Mouse (Mus musculus): ENCODE results near the gene H2al1h.

DNA sequence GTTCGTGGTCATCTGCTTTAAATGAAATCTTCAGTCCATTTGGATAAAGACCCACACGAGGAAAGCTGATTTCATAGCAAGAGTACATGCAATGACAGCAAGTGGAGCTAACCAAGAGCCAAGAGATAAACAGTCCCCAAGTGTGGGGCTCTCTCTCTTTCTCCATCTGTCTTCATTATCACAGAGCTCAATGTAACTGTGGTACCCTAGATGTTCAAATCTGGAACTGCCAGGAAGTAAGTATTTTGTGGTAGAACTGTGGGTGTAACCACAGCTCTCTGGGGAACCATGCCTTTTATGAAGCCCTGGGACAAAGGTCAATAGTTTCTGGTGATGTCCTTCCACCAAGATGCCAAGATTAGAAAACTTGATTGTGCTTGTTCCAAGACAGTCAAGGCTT is 40.6 kb upstream of the H2al1h start:
- TF ChIP-seq POLR2A (IDR thresholded peaks at IDR 0.05; ENCODE audit: borderline replicate concordance, extremely low read depth, insufficient read depth, insufficient read length, poor library complexity, severe bottlenecking) (no peak), CTCF (IDR thresholded peaks at IDR 0.05; ENCODE audit: borderline replicate concordance, extremely low read depth, insufficient read depth, insufficient read length) (no peak)
